Mouse (Mus musculus): ENCODE measurements around the gene Chrng.

The Chrng gene

GRCm38 (mm10) chr1:87198119-87199065 lies 6.1 kb upstream of the Chrng start:
- in situ Hi-C loops (cut with MboI; ENCODE audit: low sequenced_read_pairs), result no loop called here

DNA sequence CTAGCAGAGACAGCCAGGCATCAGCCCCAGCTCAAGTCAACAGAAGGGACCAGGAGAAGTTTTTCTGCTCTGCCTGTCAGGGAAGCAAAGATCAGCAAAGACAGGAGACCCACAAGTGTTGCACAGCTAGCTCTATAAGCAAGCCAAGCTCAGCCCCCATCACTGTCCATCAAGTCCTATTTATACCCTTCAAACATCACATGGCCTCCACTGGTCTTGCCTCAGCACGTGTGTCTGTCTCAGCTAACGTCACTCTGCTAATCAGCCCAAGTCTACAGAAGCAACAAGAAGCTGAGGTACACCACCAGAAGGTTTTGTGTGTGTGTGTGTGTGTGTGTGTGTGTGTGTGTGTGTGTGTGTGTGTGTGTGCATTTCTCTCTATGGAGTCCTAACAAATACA lies 3.6 kb upstream of the Chrng start:
- in situ Hi-C loops (cut with MboI; ENCODE audit: low sequenced_read_pairs), result no loop called here

- in situ Hi-C loops (cut with MboI; ENCODE audit: low sequenced_read_pairs), result no loop called here
Observed at GRCm38 (mm10) chr1:87201848-87202247, 2.6 kb upstream of the Chrng start.

GRCm38 (mm10) chr1:87203779-87204178 lies 678 bp upstream of the Chrng start:
- in situ Hi-C loops (cut with MboI; ENCODE audit: low sequenced_read_pairs), result no loop called here

DNA sequence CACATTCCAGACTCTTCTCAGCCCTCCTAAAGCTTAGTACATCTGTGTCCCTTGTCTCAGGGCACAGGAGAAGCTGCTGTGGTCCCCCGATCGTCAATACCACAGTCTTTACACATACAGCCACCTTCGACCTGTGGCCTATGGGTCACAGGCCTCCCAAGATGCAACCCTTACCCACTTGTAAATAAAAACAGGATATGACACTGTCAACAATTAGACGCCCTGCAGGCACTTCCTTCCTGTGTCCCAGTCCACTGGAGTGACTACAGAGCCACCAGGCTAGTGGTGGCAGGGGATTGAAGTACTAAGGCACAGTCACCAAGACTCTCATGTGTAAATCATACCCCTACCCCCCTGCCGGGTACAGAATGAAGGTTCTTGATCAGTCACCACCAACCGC lies 581 bp downstream of the Chrng start:
- in situ Hi-C loops (cut with MboI; ENCODE audit: low sequenced_read_pairs), result no loop called here

GRCm38 (mm10) chr1:87205502-87205901 lies 1.0 kb downstream of the Chrng start:
- in situ Hi-C loops (cut with MboI; ENCODE audit: low sequenced_read_pairs), result no loop called here

GRCm38 (mm10) chr1:87206339-87206738 lies 1.9 kb downstream of the Chrng start:
- in situ Hi-C loops (cut with MboI; ENCODE audit: low sequenced_read_pairs), result no loop called here

GRCm38 (mm10) chr1:87211431-87211830 lies 7.0 kb downstream of the Chrng start:
- in situ Hi-C loops (cut with MboI; ENCODE audit: low sequenced_read_pairs), result no loop called here

- in situ Hi-C loops (cut with MboI; ENCODE audit: low sequenced_read_pairs), result no loop called here
Observed at GRCm38 (mm10) chr1:87213735-87214704, 9.6 kb downstream of the Chrng start, which contains the start of gene Eif4e2. Gene Eif4e2 (plus strand): TSS chr1:87213914.

- in situ Hi-C loops (cut with MboI; ENCODE audit: low sequenced_read_pairs), result no loop called here
Observed at GRCm38 (mm10) chr1:87214748-87215147, 10.3 kb downstream of the Chrng start.

GRCm38 (mm10) chr1:87217938-87218337 lies 13.5 kb downstream of the Chrng start:
- in situ Hi-C loops (cut with MboI; ENCODE audit: low sequenced_read_pairs), result no loop called here

GRCm38 (mm10) chr1:87225739-87226138 lies 21.3 kb downstream of the Chrng start:
- in situ Hi-C loops (cut with MboI; ENCODE audit: low sequenced_read_pairs), result no loop called here

DNA sequence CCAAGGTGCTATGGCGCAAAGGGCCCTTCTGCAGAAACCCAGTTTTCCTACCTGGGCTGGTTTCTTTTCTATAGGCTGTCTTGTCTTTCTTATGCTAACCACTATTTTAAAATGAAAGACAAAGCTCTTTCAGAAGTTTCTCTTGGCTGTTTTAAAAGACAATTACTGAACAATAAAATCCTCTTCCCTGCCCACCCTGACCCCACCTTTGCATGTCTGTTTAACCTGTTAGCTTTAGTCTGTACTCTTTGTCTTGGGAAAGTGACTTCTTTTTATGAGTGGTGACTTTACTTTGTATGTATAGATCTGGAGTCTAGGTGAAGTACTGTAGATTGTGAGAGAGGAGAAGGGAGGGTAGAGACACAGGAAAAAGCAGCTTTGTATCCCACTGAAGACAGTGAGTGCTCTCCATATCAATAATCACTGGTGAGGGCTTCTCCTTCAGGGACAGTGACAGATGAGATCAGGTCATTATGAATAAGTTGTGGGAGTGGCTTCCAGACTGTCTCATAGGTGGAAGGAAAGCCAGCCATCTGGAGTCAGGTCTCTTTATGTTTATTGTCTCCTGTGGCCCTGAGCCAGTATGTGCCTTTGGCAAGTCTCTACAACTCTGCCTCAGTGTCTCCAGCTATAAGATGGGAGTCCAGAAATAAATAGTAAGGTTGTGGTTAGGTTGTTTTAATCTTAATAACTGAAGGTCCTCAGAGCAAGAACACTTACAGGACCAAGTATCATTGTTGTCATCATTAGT lies 22.1 kb downstream of the Chrng start:
- in situ Hi-C loops (cut with MboI; ENCODE audit: low sequenced_read_pairs), result no loop called here

DNA sequence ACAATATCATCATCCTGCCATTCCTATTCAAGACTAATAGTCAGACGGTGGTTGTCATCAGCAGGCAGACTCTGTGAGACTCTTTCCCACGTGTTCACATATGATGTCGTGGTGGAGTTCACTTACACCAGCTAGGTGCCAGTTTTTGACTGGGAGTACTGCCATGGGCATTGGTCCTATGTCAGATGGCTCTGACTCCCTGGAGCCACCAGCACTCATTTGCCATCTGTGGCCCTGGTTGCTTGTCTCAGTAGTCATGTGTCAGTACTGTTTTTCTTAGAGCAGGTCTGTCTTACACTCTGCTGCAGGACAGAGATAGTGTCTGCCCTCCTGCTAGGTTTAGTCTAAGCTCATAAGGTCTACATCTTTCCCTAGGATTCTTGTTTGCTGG lies 22.7 kb downstream of the Chrng start:
- in situ Hi-C loops (cut with MboI; ENCODE audit: low sequenced_read_pairs), result no loop called here

DNA sequence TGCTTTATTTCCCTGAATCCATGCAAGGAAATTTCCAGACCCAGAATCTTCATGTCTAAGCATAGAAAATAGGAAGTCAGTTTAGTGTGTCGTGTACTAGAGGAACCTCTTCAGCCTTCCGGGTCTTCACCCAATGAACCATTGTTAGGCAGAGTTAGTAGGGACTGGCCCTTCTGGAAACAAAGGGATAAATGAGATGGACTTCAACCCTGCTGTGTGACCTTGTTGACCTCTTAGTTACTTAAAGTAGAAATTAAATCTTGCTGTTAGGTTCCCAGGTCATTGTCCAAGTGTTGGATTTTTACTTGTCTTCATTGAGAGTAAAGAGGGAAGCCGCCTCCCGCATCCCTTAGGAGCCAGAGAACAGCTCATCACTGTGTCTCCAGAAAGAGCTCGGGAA lies 26.1 kb downstream of the Chrng start:
- in situ Hi-C loops (cut with MboI; ENCODE audit: low sequenced_read_pairs), result no loop called here

GRCm38 (mm10) chr1:87232197-87232596 lies 27.7 kb downstream of the Chrng start:
- in situ Hi-C loops (cut with MboI; ENCODE audit: low sequenced_read_pairs), result no loop called here

DNA sequence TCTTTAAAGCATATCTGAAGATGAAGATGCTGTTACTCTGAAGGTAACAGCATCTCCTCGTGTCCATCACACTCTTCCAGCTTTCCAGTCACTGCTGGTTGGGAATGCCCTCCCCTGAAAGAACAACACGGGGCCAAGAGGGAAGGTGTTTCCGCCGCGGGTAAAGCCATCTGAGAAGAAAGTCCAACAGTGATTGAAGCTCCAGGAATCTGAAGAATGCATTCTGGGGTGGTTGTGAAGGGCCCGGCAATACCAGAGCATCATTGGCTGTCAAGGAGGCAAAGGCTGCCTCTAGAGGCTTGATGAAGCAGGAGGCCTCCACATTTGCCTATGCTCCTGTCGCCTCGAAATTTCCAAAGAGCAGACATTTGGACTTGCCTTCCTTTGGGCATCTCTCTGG lies 34.6 kb downstream of the Chrng start:
- in situ Hi-C loops (cut with MboI; ENCODE audit: low sequenced_read_pairs), result no loop called here

DNA sequence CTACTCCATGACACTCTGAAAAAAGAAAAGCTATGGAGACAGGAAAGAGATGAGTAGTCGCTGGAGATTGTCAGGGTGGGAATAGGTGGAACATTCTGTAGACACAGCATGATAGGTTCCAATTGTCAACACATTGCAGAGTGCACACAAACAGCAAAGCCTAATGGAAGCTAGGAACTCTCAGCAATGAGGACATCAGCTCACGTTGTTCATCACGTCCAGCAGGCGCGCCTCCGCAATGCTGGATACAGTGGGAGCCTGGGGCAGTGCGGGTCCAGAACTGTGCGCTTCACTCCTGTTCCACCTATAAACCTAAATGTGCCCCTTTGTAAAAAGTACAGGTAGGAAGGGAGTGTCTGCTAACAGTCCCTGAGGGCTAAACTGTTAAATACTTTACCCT lies 38.6 kb downstream of the Chrng start:
- in situ Hi-C loops (cut with MboI; ENCODE audit: low sequenced_read_pairs), result loop anchor here (10.0 kb wide), 1 partner anchor 122 kb away; no protein-coding TSS in a partner anchor

DNA sequence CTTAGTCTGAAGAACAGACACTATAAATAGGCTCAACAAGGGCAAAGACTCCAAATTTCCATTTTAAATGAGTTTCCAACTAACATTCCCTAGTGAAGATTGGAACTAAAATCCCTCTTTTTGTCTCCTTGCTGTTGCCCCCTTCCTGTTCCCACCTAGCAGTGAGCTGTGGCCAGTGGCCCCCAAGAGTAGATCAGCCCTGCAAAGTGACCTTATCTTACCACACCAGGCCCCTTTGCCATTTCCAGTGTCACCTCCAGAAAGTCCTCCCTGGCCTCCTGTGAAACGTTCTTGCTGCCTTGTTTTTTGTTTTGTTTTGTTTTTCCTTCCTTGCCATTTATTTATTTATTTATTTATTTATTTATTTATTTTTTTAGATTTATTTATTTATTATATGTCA lies 41.0 kb downstream of the Chrng start:
- in situ Hi-C loops (cut with MboI; ENCODE audit: low sequenced_read_pairs), result loop anchor here (10.0 kb wide), 1 partner anchor 119 kb away; no protein-coding TSS in a partner anchor
